Mouse (Mus musculus): Measurements from ENCODE around the gene Twf2. TPM values are rescaled to one million over a fixed set of nuclear protein-coding genes. Genes with fewer than 3 reads are reported as not detected.

Gene Twf2
- total RNA-seq, 2 experiments from 2014 or later = 79.7 to 87.5 TPM

- no peak for ATAC-seq (replicated peaks; ENCODE audit: poor library complexity, severe bottlenecking)
Observed at GRCm38 (mm10) chr9:106176769-106177168, 26.1 kb upstream of the Twf2 start.

- no peak for ATAC-seq (replicated peaks; ENCODE audit: poor library complexity, severe bottlenecking)
Observed at GRCm38 (mm10) chr9:106177799-106178198, 25.1 kb upstream of the Twf2 start.

DNA sequence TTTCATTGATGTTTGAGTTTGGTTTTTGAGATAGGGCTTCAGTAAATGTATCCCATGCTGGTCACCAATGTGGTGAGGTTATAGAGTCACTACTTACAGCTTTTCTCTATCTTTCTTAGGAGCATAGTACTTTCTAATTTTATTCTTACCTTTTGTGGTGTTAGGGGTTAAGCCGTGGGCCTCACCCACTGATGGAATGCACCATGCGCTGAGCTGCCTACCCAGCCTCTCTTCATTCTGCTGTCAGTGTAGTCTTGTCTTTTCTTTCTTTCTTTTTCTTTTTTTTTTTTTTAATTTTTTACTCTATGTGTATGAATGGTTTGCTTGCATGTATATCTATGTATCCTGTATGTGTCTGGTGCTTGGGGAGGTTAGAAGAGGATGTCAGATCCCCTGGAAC is 23.5 kb upstream of the Twf2 start:
- ATAC-seq (replicated peaks; ENCODE audit: poor library complexity, severe bottlenecking) = no peak

- ATAC-seq (replicated peaks; ENCODE audit: poor library complexity, severe bottlenecking) = no peak
Observed at GRCm38 (mm10) chr9:106179964-106180363, 22.9 kb upstream of the Twf2 start.

GRCm38 (mm10) chr9:106182146-106182545 is 20.8 kb upstream of the Twf2 start:
- no peak for ATAC-seq (replicated peaks; ENCODE audit: poor library complexity, severe bottlenecking)

GRCm38 (mm10) chr9:106183996-106184395 is 18.9 kb upstream of the Twf2 start:
- no peak for ATAC-seq (replicated peaks; ENCODE audit: poor library complexity, severe bottlenecking)

- no peak for ATAC-seq (replicated peaks; ENCODE audit: poor library complexity, severe bottlenecking)
Observed at GRCm38 (mm10) chr9:106191355-106191754, 11.6 kb upstream of the Twf2 start.

GRCm38 (mm10) chr9:106192024-106192423 is 10.9 kb upstream of the Twf2 start:
- no peak for ATAC-seq (replicated peaks; ENCODE audit: poor library complexity, severe bottlenecking)

GRCm38 (mm10) chr9:106192998-106193397 is 9.9 kb upstream of the Twf2 start:
- ATAC-seq (replicated peaks; ENCODE audit: poor library complexity, severe bottlenecking) = peak; percentile 91

DNA sequence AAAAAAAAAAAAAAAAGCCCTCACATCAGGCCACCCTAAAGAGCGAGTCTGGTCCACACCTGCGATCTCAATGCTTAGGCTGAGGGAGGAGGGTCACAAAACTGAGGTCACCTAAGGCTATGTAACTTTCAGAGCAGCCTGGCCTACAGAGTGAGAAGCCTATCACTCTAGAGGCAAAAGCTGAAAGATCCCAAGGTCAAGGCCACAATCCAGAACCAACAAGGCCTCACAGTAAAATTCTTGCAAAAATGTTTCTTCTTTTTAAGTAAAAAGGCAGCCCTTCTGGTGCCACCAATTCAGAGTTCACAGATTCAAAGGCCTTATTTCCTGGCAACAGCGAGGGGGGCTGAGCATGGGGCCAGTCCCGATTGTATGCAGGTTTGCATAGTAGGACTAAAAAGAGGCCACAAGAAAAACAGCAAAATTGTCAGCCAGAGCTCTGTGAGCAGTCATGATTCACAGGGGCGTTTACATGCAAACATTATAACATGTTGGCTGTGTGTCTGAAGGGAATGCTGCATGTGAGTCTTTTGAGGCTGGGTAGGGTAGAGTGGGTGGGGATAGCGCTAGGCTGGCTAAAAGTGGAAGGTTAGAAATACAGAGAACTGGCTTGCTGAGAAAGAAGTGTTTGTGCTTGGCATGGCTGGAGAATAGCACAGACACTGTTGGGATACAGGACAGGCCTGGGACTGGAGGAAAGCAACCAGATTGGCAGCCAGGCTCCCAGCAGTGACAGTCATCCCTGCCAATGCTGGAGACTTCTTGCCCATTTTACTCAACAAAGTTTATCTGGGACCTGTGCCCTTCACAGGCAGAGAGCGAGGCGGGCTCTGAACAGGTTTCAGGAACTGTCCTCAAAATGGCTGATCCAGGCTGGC is 8.7 kb upstream of the Twf2 start:
- ATAC-seq (replicated peaks; ENCODE audit: poor library complexity, severe bottlenecking) = no peak

DNA sequence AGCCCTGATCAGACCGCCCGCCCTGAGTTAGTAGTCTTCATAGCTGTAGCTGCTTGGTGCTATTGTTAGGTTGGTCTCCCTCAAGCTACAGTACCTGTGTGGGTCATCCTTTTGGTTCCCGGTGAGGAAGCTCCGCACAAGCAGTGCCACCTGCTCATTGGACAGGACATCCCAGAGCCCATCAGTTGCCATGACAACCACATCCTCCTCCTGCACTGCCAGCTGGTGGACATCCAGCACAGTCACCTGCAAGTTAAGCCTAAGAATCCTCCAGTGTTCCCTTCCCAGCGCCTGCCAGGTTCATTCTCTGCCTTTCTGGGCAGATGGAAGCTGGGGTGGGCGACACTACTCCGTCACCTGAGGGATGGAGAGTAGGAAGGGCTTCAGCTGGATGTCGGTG is 7.2 kb upstream of the Twf2 start:
- ATAC-seq (replicated peaks; ENCODE audit: poor library complexity, severe bottlenecking) = no peak

DNA sequence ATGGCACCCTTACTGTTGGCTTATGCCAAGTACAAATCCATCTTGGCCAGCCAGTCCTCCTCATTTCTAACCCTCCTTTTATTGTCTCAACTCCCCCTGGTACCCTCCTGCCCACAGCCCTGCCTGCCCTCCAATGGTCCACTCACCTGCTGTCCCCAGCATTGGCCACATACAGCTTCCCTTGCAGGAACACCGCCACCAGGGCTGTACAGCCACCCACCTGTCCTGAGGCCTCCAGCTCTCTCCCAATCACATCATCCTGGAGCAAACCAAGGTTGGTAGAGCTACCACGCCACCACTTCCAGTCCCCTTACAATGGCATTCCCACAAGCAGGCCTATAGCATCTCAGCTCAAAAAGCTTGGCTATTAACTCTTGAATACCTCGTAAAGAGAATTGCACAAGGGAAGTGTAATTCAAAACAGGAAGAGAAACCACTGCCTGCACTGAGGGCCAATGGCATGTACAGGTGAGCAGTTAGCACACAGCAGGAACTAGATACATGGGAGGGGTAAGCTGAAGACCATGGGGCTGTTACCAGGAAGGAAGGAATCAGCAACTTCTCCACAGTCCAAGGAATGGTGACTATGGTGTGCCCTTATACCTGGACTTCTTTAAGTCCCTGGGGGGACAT is 5.7 kb upstream of the Twf2 start:
- peak; percentile 20 for ATAC-seq (replicated peaks; ENCODE audit: poor library complexity, severe bottlenecking)

GRCm38 (mm10) chr9:106197732-106198131 is 5.2 kb upstream of the Twf2 start:
- ATAC-seq (replicated peaks; ENCODE audit: poor library complexity, severe bottlenecking) = no peak

- ATAC-seq (replicated peaks; ENCODE audit: poor library complexity, severe bottlenecking) = peak; percentile 45
Observed at GRCm38 (mm10) chr9:106198962-106199458, 3.9 kb upstream of the Twf2 start.

DNA sequence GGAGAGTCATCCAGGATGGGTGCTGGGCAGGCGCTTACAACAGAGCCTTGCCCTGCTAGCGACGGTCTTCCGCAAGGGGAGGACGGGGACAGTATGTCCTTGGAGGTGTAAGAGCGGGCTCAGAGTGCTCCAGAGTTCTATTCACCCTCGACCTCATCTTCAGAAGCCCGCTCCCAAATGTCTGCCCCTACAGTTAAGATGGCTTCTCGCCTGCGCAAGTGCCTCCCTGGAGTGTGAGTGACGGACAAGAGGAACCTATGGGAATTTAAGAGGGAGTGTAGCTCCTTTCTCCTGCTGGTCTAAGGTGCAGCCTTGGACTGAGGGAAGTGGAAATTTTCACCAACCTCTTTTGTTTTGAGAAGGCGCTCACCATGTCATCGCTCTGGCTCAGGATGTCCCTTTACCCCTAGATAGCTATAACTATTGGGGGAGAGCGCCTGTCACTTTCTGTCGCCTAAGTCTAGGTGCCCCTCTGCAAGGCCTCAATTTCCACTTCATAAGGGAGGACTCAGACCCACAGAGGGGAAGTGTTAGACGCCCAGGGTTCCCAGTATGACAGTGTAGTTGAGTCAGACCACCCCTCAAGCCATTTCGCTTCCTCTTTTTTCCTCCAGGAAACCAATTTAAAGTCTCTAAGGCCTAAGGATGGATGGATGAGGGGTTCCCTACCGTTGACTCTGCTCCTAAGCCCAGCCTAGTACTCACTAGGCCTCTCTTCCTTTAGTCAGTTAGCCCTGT is 3.2 kb upstream of the Twf2 start, which contains the start of gene Ppm1m:
Gene Ppm1m (minus strand): TSS at position 212 of the 738 bp plus-strand sequence.
- peak; percentile 43 for ATAC-seq (replicated peaks; ENCODE audit: poor library complexity, severe bottlenecking)

DNA sequence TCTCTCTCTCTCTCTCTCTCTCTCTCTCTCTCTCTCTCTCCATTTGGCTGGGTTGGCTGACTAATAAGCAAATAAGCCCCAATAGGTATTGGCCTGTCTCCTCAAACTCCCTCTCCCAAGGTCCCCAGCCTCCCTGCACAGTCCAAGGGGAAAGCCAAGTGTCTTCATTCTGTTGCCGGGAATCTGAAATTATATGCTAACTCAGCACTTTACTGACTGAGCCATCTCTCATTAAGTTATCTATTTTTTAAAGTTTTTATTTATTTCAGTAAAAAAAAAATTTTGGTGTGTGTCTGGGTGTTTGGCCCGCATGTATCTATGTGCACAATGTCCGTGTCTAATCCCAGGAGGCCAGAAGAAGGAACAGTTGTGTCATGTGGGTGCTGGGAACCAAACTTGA is 1.0 kb upstream of the Twf2 start:
- ATAC-seq (replicated peaks; ENCODE audit: poor library complexity, severe bottlenecking) = no peak

GRCm38 (mm10) chr9:106203990-106204851 is 1.3 kb downstream of the Twf2 start:
- peak; percentile 39 for ATAC-seq (replicated peaks; ENCODE audit: poor library complexity, severe bottlenecking)

DNA sequence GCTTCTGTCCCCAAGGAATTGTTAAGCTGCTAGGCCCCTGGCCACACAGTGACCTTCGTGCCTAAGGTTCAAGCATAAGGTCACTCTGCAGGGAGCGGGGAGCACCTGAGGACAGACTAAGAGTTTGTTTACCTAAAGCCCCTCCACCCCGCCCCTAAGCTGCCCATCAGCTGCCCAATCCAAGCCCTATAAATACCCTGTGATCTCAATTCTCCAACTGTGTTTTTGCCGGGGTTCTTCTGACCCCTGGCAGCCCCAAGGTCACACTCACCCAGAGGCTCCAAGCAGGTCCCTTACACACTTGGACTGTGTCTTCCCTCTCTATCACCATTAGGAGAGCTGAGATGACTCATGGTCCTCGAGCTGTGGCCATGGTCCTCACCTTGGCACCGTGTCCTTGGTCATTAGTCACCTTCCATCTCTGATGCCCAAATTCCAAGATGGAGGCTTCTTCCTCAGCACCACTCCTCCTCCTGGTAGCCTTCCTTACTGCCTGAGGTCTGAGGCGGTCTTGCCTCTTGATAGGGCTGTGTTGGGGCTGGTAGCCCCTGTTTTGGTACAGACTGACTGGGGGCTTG is 2.9 kb downstream of the Twf2 start:
- no peak for ATAC-seq (replicated peaks; ENCODE audit: poor library complexity, severe bottlenecking)

DNA sequence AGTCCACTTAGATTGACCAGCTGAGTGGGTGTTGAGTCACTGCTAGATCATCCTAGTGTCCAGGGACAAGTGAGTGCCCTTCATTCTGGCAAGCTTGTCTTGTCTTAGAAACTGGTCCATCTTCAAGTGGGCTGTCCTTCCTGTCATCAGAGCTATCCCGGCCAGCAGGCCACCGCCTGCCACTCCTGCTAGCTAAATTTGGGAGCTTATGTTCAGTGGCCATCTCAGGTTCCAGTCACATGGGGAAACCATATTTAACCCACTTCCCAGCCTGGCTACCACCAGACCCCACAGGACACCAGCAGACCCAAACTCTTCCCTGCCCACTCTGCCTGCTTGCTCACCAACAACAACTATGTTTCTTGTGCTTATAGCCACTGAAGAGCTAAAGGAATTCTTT is 3.6 kb downstream of the Twf2 start:
- no peak for ATAC-seq (replicated peaks; ENCODE audit: poor library complexity, severe bottlenecking)

- ATAC-seq (replicated peaks; ENCODE audit: poor library complexity, severe bottlenecking) = no peak
Observed at GRCm38 (mm10) chr9:106208181-106208580, 5.3 kb downstream of the Twf2 start.
